Mouse (Mus musculus): ENCODE data around the gene Adamts8. TPM values are rescaled to one million over a fixed set of nuclear protein-coding genes. Genes with fewer than 3 reads are reported as not detected.

Gene Adamts8
- total RNA-seq, 2 experiments from 2014 or later, result 4.0 to 4.1 TPM

DNA sequence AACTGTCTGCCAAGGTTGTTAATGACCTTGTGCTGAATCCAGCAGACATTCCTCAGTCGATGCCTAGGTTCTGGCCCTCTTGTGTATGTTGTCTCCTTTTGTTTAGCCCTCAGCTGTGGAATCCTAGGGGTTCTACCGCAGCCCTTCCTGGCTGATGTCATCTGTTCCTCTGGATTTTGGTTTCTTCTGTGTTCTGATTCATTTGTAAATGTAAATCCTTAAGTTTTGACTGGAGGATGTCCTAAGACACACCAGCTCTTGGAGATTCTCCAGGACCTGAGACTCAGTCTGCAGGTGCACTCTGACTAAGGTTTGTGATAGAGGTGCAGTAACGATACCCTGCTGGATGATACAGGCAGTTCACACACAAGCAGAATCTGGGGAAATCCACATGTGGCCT is 27.6 kb downstream of the Adamts8 start:
- DNase-seq (ENCODE audit: low spot score in 2 of 2), result no peak
- intact Hi-C loops (cut with DNase I), result no loop called here

- DNase-seq (ENCODE audit: low spot score in 2 of 2), result no peak
- intact Hi-C loops (cut with DNase I), result no loop called here
These were observed 29.6 kb downstream of the Adamts8 start for GRCm38 (mm10) chr9:30971967-30972366.

DNA sequence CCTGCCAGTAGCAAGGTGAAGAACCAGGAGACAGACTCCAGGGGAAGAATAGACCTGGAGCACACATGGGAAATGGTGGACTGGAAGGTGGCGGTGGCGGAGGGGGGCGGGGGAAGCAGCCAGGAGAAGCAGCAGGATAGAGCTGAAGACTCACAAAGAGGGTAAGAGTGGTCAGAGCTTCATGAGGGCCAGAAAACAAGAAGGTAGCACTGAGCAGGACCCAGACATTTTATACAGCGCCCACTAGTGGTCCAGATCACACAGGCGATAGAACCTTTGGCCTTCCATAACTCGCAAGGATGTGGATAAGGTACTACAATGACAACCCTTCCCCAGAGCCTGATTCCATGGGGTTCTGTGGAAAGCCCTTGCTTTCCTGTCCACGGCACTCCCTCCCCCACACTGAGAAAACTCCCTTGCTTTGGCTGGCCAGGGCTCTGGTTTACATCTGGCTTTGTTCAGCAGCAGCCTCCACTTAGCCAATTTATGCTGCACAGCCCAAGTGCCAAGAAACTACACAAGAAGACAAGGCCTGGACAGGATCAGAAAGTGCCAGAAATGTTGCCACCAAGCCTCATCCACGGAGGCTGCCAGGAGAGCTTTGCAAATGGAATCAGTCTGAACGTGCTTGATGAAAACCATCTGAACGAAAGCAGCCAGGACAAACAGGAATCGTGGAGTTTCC is 34.1 kb downstream of the Adamts8 start:
- no peak for DNase-seq (ENCODE audit: low spot score in 2 of 2)
- intact Hi-C loops (cut with DNase I), result no loop called here

GRCm38 (mm10) chr9:30980467-30980866 is 38.1 kb downstream of the Adamts8 start:
- intact Hi-C loops (cut with DNase I), result no loop called here
- DNase-seq (ENCODE audit: low spot score in 2 of 2), result no peak

DNA sequence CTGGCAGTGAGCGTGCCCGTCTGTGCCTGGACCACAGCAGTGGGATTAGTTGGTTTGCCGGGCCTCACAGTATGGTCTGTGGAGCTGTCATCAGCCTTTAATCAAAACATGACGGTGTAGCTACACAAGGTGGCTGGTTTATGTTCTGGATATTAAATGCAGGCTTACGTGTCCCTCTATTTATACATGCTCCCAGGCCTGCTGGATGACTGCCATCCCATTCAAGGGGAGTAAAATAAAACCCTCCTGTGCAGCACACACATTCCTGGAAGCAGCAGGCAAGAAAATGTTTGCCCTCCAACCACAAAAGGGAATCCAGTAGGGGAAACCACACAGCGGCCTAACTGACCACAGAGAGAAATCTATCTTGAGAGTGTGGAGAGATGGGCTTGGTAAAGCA is 43.4 kb downstream of the Adamts8 start:
- intact Hi-C loops (cut with DNase I), result no loop called here
- DNase-seq (ENCODE audit: low spot score in 2 of 2), result no peak

DNA sequence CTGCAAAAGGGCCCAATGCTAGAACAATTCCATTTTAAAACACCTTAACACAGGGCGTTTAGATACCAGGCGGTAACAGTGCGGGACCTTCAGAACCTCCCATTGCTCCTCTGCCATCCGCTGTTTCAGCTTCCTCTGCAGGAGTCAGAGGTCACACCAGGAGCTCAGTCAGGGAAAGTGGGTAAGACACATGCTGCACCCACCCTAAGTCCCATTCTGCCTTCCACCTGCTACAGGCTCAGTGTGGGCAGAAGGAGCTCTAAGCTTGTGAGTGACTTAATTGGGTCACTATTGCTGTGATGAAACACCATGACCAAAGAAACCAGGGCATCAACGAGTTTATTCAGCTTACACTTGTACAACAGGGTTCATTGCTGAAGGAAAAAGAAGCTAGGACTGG is 50.7 kb downstream of the Adamts8 start:
- no peak for DNase-seq (ENCODE audit: low spot score in 2 of 2)
- intact Hi-C loops (cut with DNase I), result no loop called here

- intact Hi-C loops (cut with DNase I), result no loop called here
- no peak for DNase-seq (ENCODE audit: low spot score in 2 of 2)
These were observed 54.5 kb downstream of the Adamts8 start for GRCm38 (mm10) chr9:30996590-30997562.

DNA sequence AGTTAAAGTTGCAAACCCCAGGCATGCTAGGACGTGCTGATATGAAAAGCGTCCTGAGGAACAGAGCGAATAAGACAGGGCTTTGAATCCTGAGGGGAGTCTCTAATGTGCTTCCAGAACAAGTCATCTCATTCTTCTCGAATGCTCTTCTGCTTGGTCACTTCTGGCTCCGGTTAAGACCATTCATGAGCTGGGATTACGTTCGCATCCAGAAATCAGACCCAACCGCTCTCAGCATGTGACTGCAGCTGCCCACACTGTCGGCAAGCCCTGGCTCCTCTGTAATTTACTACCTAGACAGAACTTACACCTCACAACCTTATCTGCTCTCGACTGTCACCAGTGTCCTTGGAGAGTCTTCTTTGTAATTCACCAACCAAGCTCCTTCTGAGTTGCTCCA is 58.3 kb downstream of the Adamts8 start:
- intact Hi-C loops (cut with DNase I), result no loop called here
- DNase-seq (ENCODE audit: low spot score in 2 of 2), result no peak

GRCm38 (mm10) chr9:31002528-31002927 is 60.2 kb downstream of the Adamts8 start:
- intact Hi-C loops (cut with DNase I), result no loop called here
- no peak for DNase-seq (ENCODE audit: low spot score in 2 of 2)

GRCm38 (mm10) chr9:31009334-31009733 is 67.0 kb downstream of the Adamts8 start:
- intact Hi-C loops (cut with DNase I), result no loop called here
- no peak for DNase-seq (ENCODE audit: low spot score in 2 of 2)

- no peak for DNase-seq (ENCODE audit: low spot score in 2 of 2)
- intact Hi-C loops (cut with DNase I), result no loop called here
These were observed 67.7 kb downstream of the Adamts8 start for GRCm38 (mm10) chr9:31010040-31010439.

- intact Hi-C loops (cut with DNase I), result no loop called here
- DNase-seq (ENCODE audit: low spot score in 2 of 2), result no peak
These were observed 68.4 kb downstream of the Adamts8 start for GRCm38 (mm10) chr9:31010749-31011148.

- intact Hi-C loops (cut with DNase I), result no loop called here
- no peak for DNase-seq (ENCODE audit: low spot score in 2 of 2)
These were observed 69.2 kb downstream of the Adamts8 start for GRCm38 (mm10) chr9:31011533-31011932.

DNA sequence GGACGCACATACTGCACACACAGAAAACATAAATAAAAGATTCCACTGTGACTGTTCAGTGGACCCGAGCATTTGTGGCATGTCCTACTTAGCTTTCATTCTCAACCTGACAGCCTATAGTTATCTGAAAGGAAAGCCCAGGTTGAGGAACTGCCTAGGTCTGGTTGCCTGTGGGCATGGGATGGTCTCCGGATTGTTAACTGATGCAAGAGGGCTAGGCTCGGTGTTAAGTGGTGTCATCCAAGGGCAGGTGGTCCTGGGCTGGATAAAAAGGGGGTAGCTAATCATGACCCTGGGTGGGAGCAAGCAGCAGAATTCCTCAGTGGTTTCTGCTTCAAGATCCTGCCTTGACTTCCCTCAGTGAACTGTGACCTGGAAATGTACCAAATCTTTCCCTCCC is 70.3 kb downstream of the Adamts8 start:
- DNase-seq (ENCODE audit: low spot score in 2 of 2), result no peak
- intact Hi-C loops (cut with DNase I), result no loop called here

DNA sequence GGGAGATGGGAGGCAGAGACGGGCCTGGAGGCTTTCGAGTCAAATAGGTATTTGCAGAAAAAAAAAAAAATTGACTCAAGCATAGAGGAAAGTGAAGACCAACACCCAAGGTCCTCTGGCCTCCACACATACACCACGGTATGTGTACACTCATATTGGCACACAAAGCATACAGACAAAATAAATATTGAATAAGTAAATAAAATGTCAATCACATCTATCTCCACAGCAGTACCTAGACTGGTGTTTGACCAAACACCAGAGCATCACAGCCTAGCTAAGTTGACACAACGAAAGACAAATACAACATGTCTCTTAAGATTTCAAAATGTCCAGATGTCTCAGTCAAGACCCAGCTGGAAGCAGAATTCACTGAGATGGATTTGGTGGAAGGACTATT is 71.1 kb downstream of the Adamts8 start:
- DNase-seq (ENCODE audit: low spot score in 2 of 2), result no peak
- intact Hi-C loops (cut with DNase I), result no loop called here

Other genes with a start within 250 kb of the Adamts8 start
- gene Adamts15, start 20.1 kb upstream of the Adamts8 start, total RNA-seq (2021), result 1 to 10 TPM; 4.7 to 6.4 TPM
- 10 to 100 TPM; 37.2 to 43.6 TPM for gene Zbtb44, start 88.1 kb downstream of the Adamts8 start, total RNA-seq (2021)
- under 1 TPM; 0.49 to 0.93 TPM for gene St14, start 189.3 kb downstream of the Adamts8 start, total RNA-seq (2021)